ENCODE assay signal across 9 mouse cellular contexts in the genomic region with DNA sequence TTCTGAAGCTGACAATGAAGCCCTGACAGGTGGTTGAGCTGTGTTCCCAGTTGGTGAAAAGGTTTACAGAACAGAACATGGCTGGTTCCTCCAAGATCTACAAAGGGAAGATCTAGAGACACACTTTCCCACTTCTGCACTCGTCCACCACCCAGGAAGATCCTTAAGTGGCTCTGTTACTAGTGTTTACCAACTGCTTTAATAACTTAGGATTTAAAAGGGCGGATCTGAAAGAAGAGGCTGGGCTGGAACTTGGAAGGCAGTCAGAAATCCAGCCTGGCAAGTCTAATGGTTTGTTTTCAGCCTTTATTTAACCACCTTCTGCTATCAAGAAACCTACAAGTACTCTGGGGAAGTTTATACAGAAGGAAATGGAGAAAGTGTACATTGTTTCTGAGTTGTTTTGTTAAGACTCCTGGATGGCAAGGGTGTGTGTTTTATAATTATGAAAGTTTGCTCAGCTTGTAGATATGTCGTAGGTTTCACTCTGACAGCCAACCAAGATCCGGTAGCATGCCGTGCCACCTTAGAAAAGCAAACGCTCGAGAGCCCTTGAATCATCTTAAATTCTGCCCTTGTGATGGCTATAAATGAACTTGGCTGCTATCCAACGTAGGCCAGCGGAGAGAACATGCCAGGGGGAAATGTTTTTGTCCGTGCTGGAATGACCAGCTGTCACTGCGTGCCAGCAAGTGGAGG.
DNase-seq lines count a peak whose midpoint lies in the region; ATAC-seq and TF ChIP-seq lines count a peak whose summit lies in the region.
"Had no signal": no experiment of that assay in that cellular context is flagged by ENCODE, and none has a peak within 500 bp of the region (broad histone marks: within the 10 kb centered on the region; RNA-seq: fewer than 3 reads in every experiment).

No protein-coding gene starts in this region.

- DNase-seq in hindbrain, embryonic 10.5 days (ENCODE audit: low spot score): no peak
- peak; percentile 39 for DNase-seq in Patski (ENCODE audit: low read depth, low spot score)
- peak; percentile 73 for DNase-seq in heart, postnatal 4 days
- no peak for DNase-seq in thymus, adult 18-20 months

- peak overlapping the region; percentile 30 for H3K4me2 ChIP-seq in hindbrain, embryonic 12.5 days (replicated peaks)
- peak overlapping the region; percentile 31 for H3K4me2 ChIP-seq in embryonic facial prominence, embryonic 15.5 days (replicated peaks)
- peak overlapping the region; percentile 33 for H3K4me2 ChIP-seq in lung, embryonic 16.5 days (ENCODE audit: low read depth, low read length)

- POLR2A ChIA-PET in Patski (lab: Charles Lee): interaction anchor here (0.7 kb wide), 1 partner anchor 59 kb away, joined by 3 read pairs; no protein-coding TSS in a partner anchor

- 43% methylated on average over 11 of the region's 11 CpGs for WGBS in hindbrain, embryonic 12.5 days
- WGBS in hindbrain, embryonic 10.5 days: 73% methylated on average over 11 of the region's 11 CpGs
- WGBS in embryonic facial prominence, embryonic 15.5 days: 36% methylated on average over 11 of the region's 11 CpGs
- 14% methylated on average over 11 of the region's 11 CpGs for WGBS in lung, embryonic 16.5 days

- H3K4me3 ChIP-seq in hindbrain, embryonic 12.5 days: no peak overlapping the region
- H3K4me3 ChIP-seq in hindbrain, embryonic 10.5 days: no peak overlapping the region
- H3K4me3 ChIP-seq in embryonic facial prominence, embryonic 15.5 days (replicated peaks): no peak overlapping the region
- peak overlapping the region; percentile 4; the same call in 1 of the 2 replicates for H3K4me3 ChIP-seq in lung, embryonic 16.5 days (ENCODE audit: low read length)

- in situ Hi-C loops in Patski (cut with MboI; ENCODE audit: low pct_unique_long_range_greater_than_20kb): no loop called here

- no peaks in the 10 kb centered on the region for H3K36me3 ChIP-seq in hindbrain, embryonic 12.5 days
- H3K36me3 ChIP-seq in hindbrain, embryonic 10.5 days: no peaks in the 10 kb centered on the region
- H3K36me3 ChIP-seq in embryonic facial prominence, embryonic 15.5 days: no peaks in the 10 kb centered on the region
- H3K36me3 ChIP-seq in lung, embryonic 16.5 days (ENCODE audit: control insufficient read depth, insufficient read depth, low read length): no peaks in the 10 kb centered on the region

- TF ChIP-seq CTCF in Patski (IDR thresholded peaks at IDR 0.05): no peak

- H3K4me1 ChIP-seq in hindbrain, embryonic 12.5 days: peaks cover 12% of the 10 kb centered on the region
- H3K4me1 ChIP-seq in hindbrain, embryonic 10.5 days (replicated peaks): 0 out of 2 replicates have a peak, but pooled peaks cover 7% of the 10 kb centered on the region
- peaks cover 10% of the 10 kb centered on the region; the same call in 1 of the 2 replicates for H3K4me1 ChIP-seq in embryonic facial prominence, embryonic 15.5 days
- H3K4me1 ChIP-seq in lung, embryonic 16.5 days (replicated peaks; ENCODE audit: control insufficient read depth, insufficient read depth, low read length): peaks cover 17% of the 10 kb centered on the region

- no peaks in the 10 kb centered on the region for H3K9me3 ChIP-seq in hindbrain, embryonic 12.5 days (replicated peaks)
- H3K9me3 ChIP-seq in hindbrain, embryonic 10.5 days: no peaks in the 10 kb centered on the region
- H3K9me3 ChIP-seq in embryonic facial prominence, embryonic 15.5 days (replicated peaks): no peaks in the 10 kb centered on the region
- no peaks in the 10 kb centered on the region for H3K9me3 ChIP-seq in lung, embryonic 16.5 days (ENCODE audit: control insufficient read depth, low read length)

- H3K27me3 ChIP-seq in hindbrain, embryonic 12.5 days: no peaks in the 10 kb centered on the region
- no peaks in the 10 kb centered on the region for H3K27me3 ChIP-seq in hindbrain, embryonic 10.5 days (ENCODE audit: insufficient read depth, poor library complexity, severe bottlenecking)
- no peaks in the 10 kb centered on the region for H3K27me3 ChIP-seq in Patski
- H3K27me3 ChIP-seq in embryonic facial prominence, embryonic 15.5 days: no peaks in the 10 kb centered on the region
- no peaks in the 10 kb centered on the region for H3K27me3 ChIP-seq in lung, embryonic 16.5 days (ENCODE audit: control insufficient read depth, insufficient read depth, low read depth, low read length)
- H3K27me3 ChIP-seq: CH12.LX had no signal

- peak; percentile 63 for ATAC-seq in hindbrain, embryonic 12.5 days (ENCODE audit: low FRiP score)
- ATAC-seq in Patski: peak; percentile 44
- no peak for ATAC-seq in embryonic facial prominence, embryonic 15.5 days (ENCODE audit: insufficient number of reproducible peaks, low FRiP score, low TSS enrichment, low read depth)
- ATAC-seq in lung, embryonic 16.5 days (ENCODE audit: low read depth): peak; percentile 95
- ATAC-seq in megakaryocyte-erythroid progenitor cell, adult 5-6 weeks (replicated peaks; ENCODE audit: low FRiP score, low TSS enrichment, poor library complexity, severe bottlenecking): no peak

- no peak overlapping the region for H3K9ac ChIP-seq in hindbrain, embryonic 12.5 days
- H3K9ac ChIP-seq in embryonic facial prominence, embryonic 15.5 days: no peak overlapping the region
- no peak overlapping the region for H3K9ac ChIP-seq in lung, embryonic 16.5 days (ENCODE audit: low read length)

- 0 out of 2 replicates have a peak overlapping the region, but pooled peaks have one; percentile 24 for H3K27ac ChIP-seq in hindbrain, embryonic 12.5 days
- no peak overlapping the region for H3K27ac ChIP-seq in hindbrain, embryonic 10.5 days
- H3K27ac ChIP-seq in embryonic facial prominence, embryonic 15.5 days (replicated peaks): peak overlapping the region; percentile 66; the same call in 1 of the 2 replicates
- peak overlapping the region; percentile 75 for H3K27ac ChIP-seq in lung, embryonic 16.5 days (ENCODE audit: low read length)

- CTCF ChIA-PET in Patski (lab: Charles Lee): interaction anchor here (1.4 kb wide), 1 partner anchor 12 kb away, joined by 7 read pairs; no protein-coding TSS in a partner anchor

Comparison
In these comparisons a context has a peak if more than half of its experiments do, and no peak if none do; other contexts are left out.
1. ATAC-seq: peak in hindbrain, embryonic 12.5 days (single experiment), Patski (single experiment) and lung, embryonic 16.5 days (single experiment); none in embryonic facial prominence, embryonic 15.5 days (single experiment) and megakaryocyte-erythroid progenitor cell, adult 5-6 weeks (single experiment).
2. DNase-seq: peak in Patski (single experiment) and heart, postnatal 4 days (single experiment); none in hindbrain, embryonic 10.5 days (single experiment) and thymus, adult 18-20 months (0 of 2).
3. Peak in every context shown above with its lines, with median percentiles within 50 percentile points of each other: H3K4me2 ChIP-seq.